Mouse (Mus musculus) cerebellum, adult 2 months (tissue): ENCODE results near the gene Ctsf. TPM values are rescaled to one million over a fixed set of nuclear protein-coding genes. Genes with fewer than 3 reads are reported as not detected.
A peak's percentile ranks its signal among the peaks of the same experiment; 100 is the strongest.
"Not testable (repeated sequence)": the region's sequence is repeated elsewhere in the genome, so short reads cannot be mapped to it uniquely, and the experiment has no call there.

Source experiments
- DNase-seq, 2 experiments: peaks; one replicate each; pipeline ENCODE4 v3.0.0; 2021
- H3K27ac ChIP-seq: fragments of 200-500 bp; 2 replicates; pipeline ENCODE4 v1.5.1; 2012; ENCODE audit warnings: low read length, control low read depth, inconsistent platforms; ENCODE audit not compliant: insufficient read depth
- H3K27me3 ChIP-seq: fragments of 200-500 bp; 2 replicates; pipeline ENCODE4 v1.6.1; 2012; ENCODE audit warnings: inconsistent platforms, mild to moderate bottlenecking, low read length, moderate library complexity; ENCODE audit not compliant: control insufficient read depth, insufficient read depth
- H3K4me1 ChIP-seq: fragments of 200-500 bp; 2 replicates; pipeline ENCODE4 v1.6.1; 2011; ENCODE audit warnings: low read length; ENCODE audit not compliant: control insufficient read depth, insufficient read depth
- H3K4me3 ChIP-seq: fragments of 200-500 bp; replicated peaks from 2 replicates; pipeline ENCODE3; 2011; ENCODE audit warnings: mild to moderate bottlenecking, low read depth, low read length, control low read depth; ENCODE audit not compliant: insufficient read depth
- CTCF ChIP-seq: fragments of 200-500 bp; IDR thresholded peaks from 2 replicates; pipeline ENCODE4 v1.5.1; 2011; ENCODE audit warnings: low read depth, mild to moderate bottlenecking, control low read depth, low read length, moderate library complexity, borderline replicate concordance; ENCODE audit not compliant: insufficient read depth
- POLR2A ChIP-seq: fragments of 200-500 bp; IDR thresholded peaks from 2 replicates; pipeline ENCODE4 v1.6.1; 2011; ENCODE audit warnings: low read length, control low read depth, borderline replicate concordance; ENCODE audit not compliant: insufficient read depth
- WGBS: fragments of 180-500 bp; shearing (Covaris S2); methylation state at CpG from one replicate; pipeline ENCODE4 v1.1.7; 2018; 5-methylcytosine and 5-hydroxymethylcytosine counted together
- polyA plus RNA-seq: library from polyadenylated mRNA; depleted of rRNA; stranded (reverse); fragments of >200 nt; gene quantifications from 2 replicates; pipeline ENCODE4 v1.2.3, GENCODE M21; 2012; rRNA removed

Ctsf gene
- 211 and 216 TPM in 2 replicates for polyA plus RNA-seq

DNA sequence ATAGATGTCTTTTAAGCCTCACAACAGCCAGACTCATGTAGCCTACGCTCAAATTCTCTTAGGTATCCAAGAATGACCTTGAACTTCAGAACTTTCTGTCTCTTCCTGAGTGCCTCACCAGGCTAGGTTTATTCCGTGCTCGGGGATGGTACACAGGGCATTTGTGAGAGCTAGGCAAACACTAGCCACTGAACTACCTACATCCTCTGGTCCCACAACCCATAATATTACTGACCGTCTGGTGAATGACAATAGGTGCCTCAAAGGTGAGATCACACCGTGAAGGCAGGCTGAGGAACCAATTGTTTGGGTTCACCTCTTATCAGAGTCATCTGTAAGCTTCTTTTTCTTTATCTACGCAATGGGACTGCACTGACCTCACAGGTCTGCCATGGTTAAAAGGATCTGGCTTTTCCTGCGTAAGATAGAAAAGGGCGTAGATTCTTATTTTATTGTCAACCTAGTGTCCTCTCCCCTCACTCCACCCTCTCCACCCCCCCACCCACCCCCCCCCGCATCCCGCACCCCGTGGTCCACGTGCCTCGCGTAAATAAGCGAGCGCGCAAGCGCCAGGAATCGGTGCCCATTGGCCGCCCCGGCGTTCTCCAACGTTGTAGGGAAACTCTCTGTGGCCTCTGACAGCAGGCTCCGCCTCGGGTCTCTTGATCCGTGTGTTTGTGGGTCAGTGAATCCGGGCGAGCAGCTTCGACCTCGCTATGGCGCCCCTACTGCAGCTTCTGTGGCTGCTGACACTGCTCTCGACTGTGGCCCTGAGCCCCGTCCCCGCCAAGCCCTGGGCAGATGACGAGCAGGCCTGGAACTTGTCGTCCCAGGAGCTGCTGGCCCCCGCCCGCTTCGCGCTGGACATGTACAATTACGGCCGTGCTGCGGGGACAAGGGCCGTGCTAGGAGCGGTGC is at the start of gene Ctsf:
Gene Ctsf, plus strand, starts transcription at position 579 of the 918 bp plus-strand sequence.
- peak; percentile 95 to 96 for DNase-seq
- Histone ChIP-seq H3K27me3 (no peaks in the 10 kb centered on the region), H3K4me1 (peaks cover 4% of the 10 kb centered on the region), H3K27ac (peak within 1 kb of the TSS; percentile 67), H3K4me3 (peak within 1 kb of the TSS; percentile 71)
- TF ChIP-seq POLR2A (peak; percentile 71), CTCF (no peak)
- WGBS = 3% methylated on average over 45 of the region's 45 CpGs

- H3K4me3 ChIP-seq = peak overlapping the region; percentile 97
- TF ChIP-seq CTCF (no peak), POLR2A (no peak)
- no peak for DNase-seq
- no peaks in the 10 kb centered on the region for H3K27me3 ChIP-seq
- H3K27ac ChIP-seq = no peak overlapping the region
- H3K4me1 ChIP-seq = peaks cover 3% of the 10 kb centered on the region; the same call in 1 of the 2 replicates
- 0% methylated on average over 14 of the region's 14 CpGs for WGBS
These were observed 44.6 kb upstream of the Ctsf start for GRCm38 (mm10) chr19:4810309-4810708.

DNA sequence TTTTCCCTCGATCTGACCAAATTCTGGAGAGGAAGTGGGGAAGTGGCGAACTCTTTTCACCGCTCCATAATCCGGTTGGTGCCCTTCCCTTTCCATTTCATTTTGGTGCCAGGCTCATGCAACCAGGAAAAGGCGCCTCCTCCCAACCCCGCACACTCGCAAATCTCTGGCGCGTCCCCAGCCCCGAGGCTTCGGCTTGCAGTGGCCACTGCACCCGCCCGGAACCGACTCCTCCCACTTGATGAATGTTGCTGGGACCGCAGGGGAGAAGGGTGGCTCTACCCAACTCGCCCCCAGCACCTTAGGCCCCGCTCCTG is 44.2 kb upstream of the Ctsf start:
- 1% methylated on average over 17 of the region's 17 CpGs for WGBS
- TF ChIP-seq CTCF (no peak), POLR2A (no peak)
- peak overlapping the region; percentile 91; the same call in 1 of the 2 replicates for H3K27ac ChIP-seq
- no peak for DNase-seq
- peak overlapping the region; percentile 97 for H3K4me3 ChIP-seq
- H3K27me3 ChIP-seq = no peaks in the 10 kb centered on the region
- H3K4me1 ChIP-seq = peaks cover 3% of the 10 kb centered on the region; the same call in 1 of the 2 replicates

- under 1% methylated on average over 83 of the region's 83 CpGs for WGBS
These were observed 43.6 kb upstream of the Ctsf start, which contains the start of the genes Gm21992 and Rbm14 for GRCm38 (mm10) chr19:4811063-4811908. Gm21992 (minus strand) TSS chr19:4811612. Rbm14 (minus strand) TSS chr19:4811634.

DNA sequence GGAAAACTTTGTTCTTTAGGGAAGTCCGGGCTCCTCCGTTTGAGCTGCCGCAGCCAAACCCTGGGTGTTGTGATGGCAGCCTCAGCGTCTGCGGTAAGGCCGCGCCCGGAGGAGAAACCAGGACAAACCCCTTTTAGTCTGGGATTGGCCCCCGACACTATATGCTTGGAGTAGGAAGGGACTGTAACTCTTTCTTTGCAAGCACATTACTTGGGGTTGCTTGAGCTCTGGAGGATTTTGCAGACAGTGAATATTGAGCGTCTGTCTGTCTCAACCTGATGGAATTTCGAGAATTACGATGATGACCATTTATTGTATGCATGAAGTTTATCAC is 43.1 kb upstream of the Ctsf start:
- H3K4me1 ChIP-seq = peaks cover 3% of the 10 kb centered on the region; the same call in 1 of the 2 replicates
- TF ChIP-seq POLR2A (no peak), CTCF (no peak)
- H3K4me3 ChIP-seq = peak overlapping the region; percentile 77
- H3K27ac ChIP-seq = peak overlapping the region; percentile 66
- no peak for DNase-seq
- no peaks in the 10 kb centered on the region for H3K27me3 ChIP-seq
- WGBS = 1% methylated on average over 12 of the region's 12 CpGs

More at GRCm38 (mm10) chr19:4811063-4811908, 43.6 kb upstream of the Ctsf start, which contains the start of the genes Gm21992 and Rbm14:
- peak within 1 kb of the TSS; percentile 97 for H3K4me3 ChIP-seq
- TF ChIP-seq POLR2A (peak; percentile 98), CTCF (no peak)
- peak within 1 kb of the TSS; percentile 91 for H3K27ac ChIP-seq
- no peaks in the 10 kb centered on the region for H3K27me3 ChIP-seq
- DNase-seq = peak; percentile 99 to 100
- peaks cover 3% of the 10 kb centered on the region; the same call in 1 of the 2 replicates for H3K4me1 ChIP-seq

DNA sequence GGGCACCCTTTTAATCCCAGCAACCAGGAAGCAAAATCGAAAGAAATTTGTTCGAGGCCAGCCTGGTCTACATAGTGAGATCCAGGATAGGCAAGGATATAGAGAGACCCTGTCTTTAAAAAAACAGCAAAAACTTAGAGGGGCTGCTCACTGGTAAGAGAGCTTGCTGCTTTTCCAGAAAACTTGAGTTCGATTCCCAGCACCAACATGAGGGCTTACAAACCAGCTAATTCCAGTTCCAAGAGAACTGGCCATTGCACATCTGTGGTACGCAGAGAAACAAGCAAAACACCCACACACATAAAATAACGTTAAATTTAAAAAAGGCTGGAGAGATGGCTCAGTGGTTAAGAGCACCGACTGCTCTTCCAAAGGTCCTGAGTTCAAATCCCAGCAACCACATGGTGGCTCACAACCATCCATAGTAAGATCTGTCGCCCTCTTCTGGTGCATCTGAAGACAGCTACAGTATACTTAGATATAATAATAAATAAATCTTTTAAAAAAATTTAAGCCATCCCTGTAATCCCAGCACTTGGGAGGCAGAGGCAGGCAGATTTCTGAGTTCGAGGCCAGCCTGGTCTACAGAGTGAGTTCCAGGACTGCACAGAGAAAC is 42.5 kb upstream of the Ctsf start:
- DNase-seq, H3K4me1 ChIP-seq, H3K4me3 ChIP-seq, H3K27me3 ChIP-seq: not testable (repeated sequence)
- peak overlapping the region; percentile 66; the same call in 1 of the 2 replicates for H3K27ac ChIP-seq
- WGBS = 77% methylated on average over 8 of the region's 8 CpGs

GRCm38 (mm10) chr19:4813015-4813414 is 41.9 kb upstream of the Ctsf start:
- Histone ChIP-seq H3K27me3 (no peaks in the 10 kb centered on the region), H3K27ac (no peak overlapping the region), H3K4me1 (peaks cover 3% of the 10 kb centered on the region; the same call in 1 of the 2 replicates), H3K4me3 (no peak overlapping the region)
- DNase-seq = peak; percentile 26 to 39
- peak; percentile 28; the same call in 1 of the 2 replicates for TF ChIP-seq CTCF
- no peak for TF ChIP-seq POLR2A
- WGBS = 83% methylated on average over 6 of the region's 6 CpGs
